Mouse (Mus musculus) embryonic facial prominence, embryonic 11.5 days (tissue): ENCODE results near the gene Nfasc. TPM values are rescaled to one million over a fixed set of nuclear protein-coding genes. Genes with fewer than 3 reads are reported as not detected.

Experiments used
- ATAC-seq: fragments of 200-750 bp; cut with Nextera tagmentation; replicated peaks from 2 replicates; pipeline ENCODE4 v1.8.0; 2017; ENCODE audit warnings: low read depth; ENCODE audit not compliant: insufficient number of reproducible peaks, low FRiP score, low TSS enrichment
- DNase-seq: peaks from one replicate; pipeline ENCODE4 v3.0.0-alpha.2; 2015; ENCODE audit warnings: low spot score
- H3K27ac ChIP-seq: fragments of 300-500 bp; sonication (generic); replicated peaks from 2 replicates; pipeline ENCODE4 v1.5.1; 2014; ENCODE audit warnings: mild to moderate bottlenecking, low read depth, low read length, control low read depth
- H3K27me3 ChIP-seq: fragments of 300-500 bp; sonication (generic); 2 replicates; pipeline ENCODE4 v1.6.1; 2014; ENCODE audit warnings: mild to moderate bottlenecking, low read length, moderate library complexity, mixed read lengths; ENCODE audit not compliant: control insufficient read depth, insufficient read depth
- H3K36me3 ChIP-seq: fragments of 300-500 bp; sonication (generic); replicated peaks from 2 replicates; pipeline ENCODE4 v1.6.1; 2014; ENCODE audit warnings: low read depth, mild to moderate bottlenecking, low read length, moderate library complexity, mixed read lengths; ENCODE audit not compliant: control insufficient read depth, insufficient read depth
- H3K4me1 ChIP-seq: fragments of 300-500 bp; sonication (generic); 2 replicates; pipeline ENCODE4 v1.6.1; 2014; ENCODE audit warnings: low read length, mixed read lengths; ENCODE audit not compliant: control insufficient read depth, insufficient read depth
- H3K4me2 ChIP-seq: fragments of 300-500 bp; sonication (generic); 2 replicates; pipeline ENCODE4 v1.6.1; 2014; ENCODE audit warnings: low read depth, mild to moderate bottlenecking, control low read depth, low read length, moderate library complexity
- H3K4me3 ChIP-seq: fragments of 300-500 bp; sonication (generic); 2 replicates; pipeline ENCODE4 v1.5.1; 2014; ENCODE audit warnings: low read depth, low read length, control low read depth
- H3K9ac ChIP-seq: fragments of 300-500 bp; sonication (generic); replicated peaks from 2 replicates; pipeline ENCODE4 v1.6.1; 2014; ENCODE audit warnings: mild to moderate bottlenecking, control low read depth, low read length
- H3K9me3 ChIP-seq: fragments of 300-500 bp; sonication (generic); replicated peaks from 2 replicates; pipeline ENCODE4 v1.6.1; 2016; ENCODE audit warnings: mild to moderate bottlenecking, low read length, inconsistent platforms, mixed read lengths; ENCODE audit not compliant: control insufficient read depth
- WGBS: fragments of 180-500 bp; shearing (Covaris S2); extraction: QIAGEN DNeasy Blood & Tissue Kit; methylation state at CpG from one replicate; pipeline ENCODE4 v1.1.7; 2014; 5-methylcytosine and 5-hydroxymethylcytosine counted together
- polyA plus RNA-seq: library from polyadenylated mRNA; unstranded; fragments of >200 nt; fragmentation: Nextera tagmentation; extraction: Ambion mirVana; gene quantifications from 2 replicates; pipeline ENCODE4 v1.2.1, GENCODE M21; 2014

Gene Nfasc
- polyA plus RNA-seq, 1 experiment from 2014 or later: 3.6 TPM

GRCm38 (mm10) chr1:132528071-132528470 lies 213.5 kb downstream of the Nfasc start:
- H3K9me3 ChIP-seq: no peaks in the 10 kb centered on the region
- ATAC-seq: no peak
- no peak overlapping the region for H3K9ac ChIP-seq
- no peaks in the 10 kb centered on the region for H3K36me3 ChIP-seq
- WGBS: 94% methylated on average over 13 of the region's 13 CpGs
- H3K27ac ChIP-seq: no peak overlapping the region
- no peak overlapping the region for H3K4me3 ChIP-seq
- DNase-seq: no peak
- no peak overlapping the region for H3K4me2 ChIP-seq
- no peaks in the 10 kb centered on the region for H3K27me3 ChIP-seq
- 0 out of 2 replicates have a peak, but pooled peaks cover 3% of the 10 kb centered on the region for H3K4me1 ChIP-seq

GRCm38 (mm10) chr1:132525832-132526231 lies 215.8 kb downstream of the Nfasc start:
- no peaks in the 10 kb centered on the region for H3K27me3 ChIP-seq
- ATAC-seq (no peak), DNase-seq (peak; percentile 88)
- H3K4me1 ChIP-seq: no peaks in the 10 kb centered on the region
- H3K9ac ChIP-seq: peak overlapping the region; percentile 37; the same call in 1 of the 2 replicates
- H3K4me3 ChIP-seq: no peak overlapping the region
- H3K9me3 ChIP-seq: no peaks in the 10 kb centered on the region
- H3K36me3 ChIP-seq: no peaks in the 10 kb centered on the region
- no peak overlapping the region for H3K27ac ChIP-seq
- WGBS: 10% methylated on average over 10 of the region's 10 CpGs
- H3K4me2 ChIP-seq: no peak overlapping the region

- Histone ChIP-seq H3K27me3 (no peaks in the 10 kb centered on the region), H3K27ac (no peak overlapping the region), H3K9ac (no peak overlapping the region), H3K36me3 (no peaks in the 10 kb centered on the region), H3K4me2 (no peak overlapping the region), H3K4me1 (no peaks in the 10 kb centered on the region), H3K9me3 (no peaks in the 10 kb centered on the region), H3K4me3 (no peak overlapping the region)
- DNase-seq (peak; percentile 22), ATAC-seq (no peak)
- WGBS: 27% methylated on average over 4 of the region's 4 CpGs
Observed at GRCm38 (mm10) chr1:132523920-132524319, 217.7 kb downstream of the Nfasc start.

GRCm38 (mm10) chr1:132523048-132523447 lies 218.5 kb downstream of the Nfasc start:
- Histone ChIP-seq H3K9ac (no peak overlapping the region), H3K27me3 (no peaks in the 10 kb centered on the region), H3K27ac (no peak overlapping the region), H3K36me3 (no peaks in the 10 kb centered on the region), H3K4me1 (no peaks in the 10 kb centered on the region), H3K9me3 (no peaks in the 10 kb centered on the region), H3K4me3 (no peak overlapping the region), H3K4me2 (no peak overlapping the region)
- no peak for DNase-seq
- 92% methylated on average over 8 of the region's 8 CpGs for WGBS
- no peak for ATAC-seq

GRCm38 (mm10) chr1:132520764-132521163 lies 220.8 kb downstream of the Nfasc start:
- Histone ChIP-seq H3K4me1 (no peaks in the 10 kb centered on the region), H3K36me3 (no peaks in the 10 kb centered on the region), H3K27ac (no peak overlapping the region), H3K4me3 (no peak overlapping the region), H3K9ac (no peak overlapping the region), H3K4me2 (no peak overlapping the region), H3K9me3 (no peaks in the 10 kb centered on the region), H3K27me3 (no peaks in the 10 kb centered on the region)
- whole genome bisulfite sequencing: 16% methylated on average over 2 of the region's 6 CpGs
- ATAC-seq (no peak), DNase-seq (peak; percentile 70)

- no peak overlapping the region for H3K27ac ChIP-seq
- no peaks in the 10 kb centered on the region for H3K9me3 ChIP-seq
- WGBS: 91% methylated on average over 11 of the region's 11 CpGs
Observed at GRCm38 (mm10) chr1:132519734-132520133, 221.9 kb downstream of the Nfasc start.

GRCm38 (mm10) chr1:132518621-132519020 lies 223.0 kb downstream of the Nfasc start:
- H3K4me2 ChIP-seq: no peak overlapping the region
- WGBS: 87% methylated on average over 18 of the region's 18 CpGs
- H3K27ac ChIP-seq: no peak overlapping the region
- H3K4me1 ChIP-seq: no peaks in the 10 kb centered on the region
- ATAC-seq (no peak), DNase-seq (no peak)
- no peaks in the 10 kb centered on the region for H3K9me3 ChIP-seq
- H3K9ac ChIP-seq: no peak overlapping the region
- no peaks in the 10 kb centered on the region for H3K36me3 ChIP-seq
- H3K4me3 ChIP-seq: no peak overlapping the region
- H3K27me3 ChIP-seq: no peaks in the 10 kb centered on the region

More at GRCm38 (mm10) chr1:132519734-132520133, 221.9 kb downstream of the Nfasc start:
- DNase-seq (no peak), ATAC-seq (no peak)
- Histone ChIP-seq H3K4me2 (no peak overlapping the region), H3K27me3 (no peaks in the 10 kb centered on the region), H3K4me3 (no peak overlapping the region), H3K36me3 (no peaks in the 10 kb centered on the region), H3K9ac (no peak overlapping the region), H3K4me1 (no peaks in the 10 kb centered on the region)

- WGBS: 96% methylated on average over 11 of the region's 11 CpGs
- no peak for ATAC-seq
- no peaks in the 10 kb centered on the region for H3K36me3 ChIP-seq
- H3K9me3 ChIP-seq: no peaks in the 10 kb centered on the region
- no peak overlapping the region for H3K27ac ChIP-seq
- DNase-seq: no peak
- no peak overlapping the region for H3K4me2 ChIP-seq
- H3K4me1 ChIP-seq: no peaks in the 10 kb centered on the region
- no peak overlapping the region for H3K9ac ChIP-seq
- no peaks in the 10 kb centered on the region for H3K27me3 ChIP-seq
- no peak overlapping the region for H3K4me3 ChIP-seq
Observed at GRCm38 (mm10) chr1:132516776-132517175, 224.8 kb downstream of the Nfasc start.
